Mouse (Mus musculus) natural killer cell, adult 2 months (primary cell): ENCODE data around the gene Abcb1a.
A peak's percentile ranks its signal among the peaks of the same experiment; 100 is the strongest.

Experiments used
- DNase-seq, 2 experiments: peaks; one replicate each; pipeline ENCODE4 v3.0.0; 2022; ENCODE audit warnings: low spot score in 2 of 2

The Abcb1a gene

GRCm38 (mm10) chr5:8659911-8660737, at the start of gene Abcb1a:
Gene Abcb1a (plus strand): TSS chr5:8660077.
- peak; percentile 69 to 72 for DNase-seq

GRCm38 (mm10) chr5:8622071-8622595, 37.7 kb upstream of the Abcb1a start:
- DNase-seq = peak; percentile 37 to 43

- DNase-seq = peak; percentile 90 to 92
Observed at GRCm38 (mm10) chr5:8622596-8623231, 37.2 kb upstream of the Abcb1a start, which contains the start of gene Rundc3b. Gene Rundc3b (minus strand): TSS chr5:8622952.

- no peak for DNase-seq
Observed at GRCm38 (mm10) chr5:8632901-8633300, 27.0 kb upstream of the Abcb1a start.

- no peak for DNase-seq
Observed at GRCm38 (mm10) chr5:8634489-8634975, 25.3 kb upstream of the Abcb1a start.

GRCm38 (mm10) chr5:8648300-8648699, 11.6 kb upstream of the Abcb1a start:
- DNase-seq = no peak

GRCm38 (mm10) chr5:8648774-8649173, 11.1 kb upstream of the Abcb1a start:
- DNase-seq = no peak

- DNase-seq = no peak
Observed at GRCm38 (mm10) chr5:8652085-8652484, 7.8 kb upstream of the Abcb1a start.

- DNase-seq = no peak
Observed at GRCm38 (mm10) chr5:8660738-8661151, 868 bp downstream of the Abcb1a start.

- DNase-seq = no peak
Observed at GRCm38 (mm10) chr5:8664678-8665077, 4.8 kb downstream of the Abcb1a start.

GRCm38 (mm10) chr5:8667758-8668474, 8.0 kb downstream of the Abcb1a start:
- DNase-seq = no peak

- DNase-seq = no peak
Observed at GRCm38 (mm10) chr5:8669606-8670005, 9.7 kb downstream of the Abcb1a start.

- DNase-seq = peak; percentile 50 to 67
Observed at GRCm38 (mm10) chr5:8675262-8675951, 15.5 kb downstream of the Abcb1a start.

GRCm38 (mm10) chr5:8675952-8676262, 16.0 kb downstream of the Abcb1a start:
- no peak for DNase-seq

GRCm38 (mm10) chr5:8681166-8681565, 21.3 kb downstream of the Abcb1a start:
- no peak for DNase-seq

GRCm38 (mm10) chr5:8683686-8684085, 23.8 kb downstream of the Abcb1a start:
- no peak for DNase-seq

GRCm38 (mm10) chr5:8686071-8686470, 26.2 kb downstream of the Abcb1a start:
- DNase-seq = no peak

- DNase-seq = no peak
Observed at GRCm38 (mm10) chr5:8687550-8687949, 27.7 kb downstream of the Abcb1a start.

GRCm38 (mm10) chr5:8716061-8716460, 56.2 kb downstream of the Abcb1a start:
- no peak for DNase-seq

- DNase-seq = no peak
Observed at GRCm38 (mm10) chr5:8719556-8719955, 59.7 kb downstream of the Abcb1a start.

GRCm38 (mm10) chr5:8722224-8722623, 62.3 kb downstream of the Abcb1a start:
- no peak for DNase-seq

- no peak for DNase-seq
Observed at GRCm38 (mm10) chr5:8722867-8723266, 63.0 kb downstream of the Abcb1a start.
